Mouse (Mus musculus): ENCODE data around the gene Ano4.

DNA sequence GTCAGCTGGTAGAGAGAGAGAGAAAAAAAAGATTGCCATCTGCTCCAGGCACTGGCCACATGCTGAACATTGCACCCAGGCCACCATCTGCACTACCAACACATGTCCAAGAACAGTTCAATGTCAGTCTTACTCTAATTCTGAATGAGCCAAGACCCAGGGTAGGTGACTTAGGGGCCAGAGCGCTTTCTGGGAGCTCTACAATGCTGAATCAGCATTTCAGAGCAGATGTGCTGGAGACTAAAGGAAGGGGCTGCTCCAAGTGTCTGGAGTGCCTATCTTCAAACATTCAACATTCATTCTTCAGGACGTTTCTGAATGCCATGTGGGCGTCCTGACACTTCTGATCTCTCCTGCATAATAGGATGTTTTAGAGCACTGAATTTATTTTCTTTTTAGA is 51.8 kb downstream of the Ano4 start:
- TF ChIP-seq POLR2A (IDR thresholded peaks at IDR 0.05; ENCODE audit: control insufficient read depth in 1 of 2, insufficient read depth in 1 of 2, low read depth in 1 of 2, low read length in 2 of 2, poor library complexity in 1 of 2) (no peak), CTCF (IDR thresholded peaks at IDR 0.05 in 2 of 3, conservative IDR thresholded peaks at IDR 0.05 in 1 of 3; ENCODE audit: control insufficient read depth in 1 of 3, insufficient read depth in 1 of 3, low read depth in 2 of 3, low read length in 3 of 3, poor library complexity in 1 of 3, severe bottlenecking in 1 of 3) (no peak)
